Mouse (Mus musculus) adrenal gland, adult 2 months (tissue): Measurements from ENCODE around the gene Prmt8. TPM values are rescaled to one million over a fixed set of nuclear protein-coding genes. Genes with fewer than 3 reads are reported as not detected.

ENCODE experiments used
- DNase-seq: peaks from one replicate; pipeline ENCODE4 v3.0.0; 2021
- polyA plus RNA-seq: library from polyadenylated mRNA; depleted of rRNA; stranded (reverse); fragments of >200 nt; gene quantifications from 2 replicates; pipeline ENCODE4 v1.2.3, GENCODE M21; 2012
- total RNA-seq, 2 experiments: library from RNA; stranded (reverse); gene quantifications; 2 replicates each; pipeline ENCODE4 v1.2.3; 2021

Prmt8 gene
- total and polyA plus RNA-seq, 3 experiments, result not detected

DNA sequence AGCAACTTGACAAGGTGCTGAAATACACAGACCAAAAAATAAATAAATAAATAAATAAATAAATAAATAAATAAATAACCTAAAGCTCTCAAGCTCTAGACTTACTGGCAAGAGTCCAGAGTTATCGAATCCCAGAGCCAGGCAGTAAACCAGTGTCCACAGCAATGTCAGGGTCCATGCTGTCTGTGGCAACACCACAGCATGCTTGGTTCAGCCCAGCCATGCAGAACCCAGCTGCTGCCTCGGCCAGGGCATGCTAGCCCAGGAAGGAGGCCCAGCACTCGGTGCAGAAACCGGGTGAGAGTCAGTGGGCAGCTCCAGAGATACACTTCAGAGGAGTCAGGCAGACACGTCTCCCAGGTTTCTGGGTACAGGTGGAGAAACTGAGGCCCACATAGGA, 29.4 kb downstream of the Prmt8 start:
- DNase-seq, result no peak

DNA sequence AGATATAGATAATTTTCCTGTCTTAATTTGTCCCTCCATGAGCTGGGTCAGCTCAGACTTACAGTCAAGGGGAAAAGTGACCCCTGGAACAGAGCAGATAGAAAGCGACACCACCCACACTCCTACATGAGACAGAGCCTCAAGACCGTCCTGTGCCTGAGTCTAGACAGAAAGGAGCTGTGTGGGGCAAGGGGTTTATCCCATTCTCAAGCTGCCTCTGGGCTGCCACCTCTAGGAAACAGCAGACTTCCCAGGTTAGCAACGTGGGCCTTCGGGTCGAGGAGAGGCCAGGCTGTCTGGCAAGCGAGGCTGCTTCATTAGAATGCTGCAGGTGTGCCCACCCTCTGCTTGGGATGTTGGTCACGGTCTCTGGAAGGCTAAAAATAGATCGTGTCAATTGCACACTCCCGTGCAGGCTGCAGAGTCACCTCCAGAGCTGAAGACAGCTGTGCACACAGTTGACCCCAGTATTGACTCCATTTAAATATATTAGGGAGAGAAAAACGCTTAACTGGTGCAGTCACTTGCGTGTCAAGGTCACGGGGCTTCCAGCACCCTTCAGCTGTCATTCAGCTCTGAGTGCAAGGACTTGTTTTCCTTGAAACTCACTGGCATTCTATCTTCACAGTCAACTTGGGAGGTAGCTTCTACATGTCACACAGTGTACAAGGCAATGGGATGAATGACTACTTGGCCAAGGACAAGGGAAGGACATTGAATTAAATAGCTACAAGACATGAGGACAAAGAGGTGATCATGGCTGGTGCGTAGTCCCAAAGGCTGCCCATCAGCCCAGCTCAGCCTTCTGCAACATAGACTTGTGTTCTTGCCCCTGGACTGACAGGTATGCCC, 33.9 kb downstream of the Prmt8 start:
- DNase-seq, result peak; percentile 45

DNA sequence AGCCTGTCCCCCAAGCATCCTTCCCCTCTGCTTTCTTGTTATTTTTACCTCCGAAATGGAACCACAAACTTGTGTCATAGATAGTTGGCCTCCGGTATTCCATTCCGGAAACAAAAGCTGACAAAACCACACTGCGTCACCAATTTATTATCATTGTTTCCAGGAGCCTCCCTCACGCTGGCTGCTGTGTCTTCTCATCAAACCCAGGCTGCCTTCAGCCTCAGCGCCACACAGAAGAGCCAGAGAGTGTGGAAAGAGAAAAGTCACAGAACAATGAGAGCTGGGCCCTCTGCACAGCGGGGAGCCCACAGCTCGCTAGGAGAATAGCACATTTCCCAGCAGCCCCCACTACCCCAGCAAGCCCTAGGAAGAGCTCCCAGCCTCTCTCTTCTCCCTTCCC, 46.1 kb downstream of the Prmt8 start:
- DNase-seq, result no peak

DNA sequence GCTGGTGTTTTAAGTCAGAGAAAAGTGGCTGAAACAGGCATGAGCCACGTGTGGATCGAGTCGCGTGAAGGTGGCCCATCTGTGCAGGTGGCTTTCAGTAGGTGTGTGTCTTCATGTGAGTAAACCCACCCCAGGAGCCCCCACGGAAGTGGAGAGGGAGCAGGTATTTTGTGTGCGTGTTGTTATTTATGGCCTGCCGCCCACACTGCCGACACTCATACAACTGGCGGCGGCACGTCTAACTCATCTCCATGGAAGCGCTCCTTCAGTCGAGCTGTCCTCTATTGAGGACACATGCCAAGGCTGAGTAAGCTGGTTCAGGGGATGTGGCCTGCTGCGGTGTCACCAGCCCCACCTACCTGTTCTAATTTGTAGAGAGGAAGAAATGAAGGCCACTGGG, 49.4 kb downstream of the Prmt8 start:
- no peak for DNase-seq

DNA sequence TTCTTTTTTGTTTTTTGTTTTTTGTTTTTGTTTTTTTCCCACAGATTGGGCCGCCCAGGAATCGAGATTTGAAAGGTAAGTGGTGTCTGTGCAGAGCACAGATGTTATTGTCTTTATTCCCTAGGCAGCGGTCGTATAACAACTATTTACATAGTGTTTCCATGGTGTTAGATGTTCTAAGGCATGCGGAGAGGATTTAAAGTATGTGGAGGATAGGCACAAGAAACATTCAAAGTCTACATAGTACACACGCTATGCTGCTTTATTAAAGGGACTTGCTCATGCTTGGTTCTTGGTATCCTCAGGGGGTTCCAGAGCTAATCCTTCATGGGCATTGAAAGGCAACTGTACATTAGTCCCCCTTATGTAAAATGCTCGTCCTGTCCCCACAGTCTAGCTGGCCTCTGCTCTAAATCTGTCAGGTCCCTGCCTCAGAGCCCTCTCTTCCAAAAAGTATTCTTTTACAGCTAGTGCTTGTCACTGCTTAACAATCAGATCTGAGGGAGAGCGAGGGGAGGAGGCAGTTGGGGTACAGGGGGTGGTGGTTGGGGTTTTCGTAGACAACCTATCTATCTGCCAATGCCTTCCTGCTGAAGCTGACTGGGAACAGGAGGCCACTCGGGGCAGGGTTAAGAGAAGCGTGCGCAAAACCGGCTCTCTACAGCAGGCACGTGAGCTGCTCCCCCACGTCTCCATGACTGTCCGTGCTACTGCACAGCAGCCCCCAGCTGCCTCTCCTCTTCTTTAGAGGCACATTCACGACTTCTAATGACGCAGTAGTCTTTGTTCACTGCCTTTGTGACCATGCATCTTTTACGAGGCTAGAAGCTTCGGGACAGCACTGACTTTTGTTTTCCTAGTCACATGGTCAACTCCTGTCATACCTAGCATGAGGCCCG, 51.8 kb downstream of the Prmt8 start:
- DNase-seq, result no peak

DNA sequence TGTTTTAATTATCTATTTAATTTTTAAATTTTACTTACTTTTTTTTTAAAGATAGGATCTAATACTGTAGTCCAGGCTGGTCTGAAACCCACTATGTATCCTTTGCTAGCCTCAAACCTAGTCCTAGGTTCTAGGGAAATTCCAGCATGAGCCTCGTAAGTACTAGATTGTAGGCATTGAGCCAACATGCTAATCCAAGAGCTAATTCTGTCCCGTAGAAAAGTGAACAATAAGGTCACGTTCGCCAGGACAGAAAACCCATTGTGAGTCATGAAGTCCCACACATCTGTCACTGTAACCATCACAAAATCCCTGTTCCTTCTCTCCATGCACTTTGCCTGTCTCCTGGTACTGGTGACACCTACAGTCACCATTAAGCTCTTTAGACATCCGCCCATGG, 53.8 kb downstream of the Prmt8 start:
- DNase-seq, result no peak

DNA sequence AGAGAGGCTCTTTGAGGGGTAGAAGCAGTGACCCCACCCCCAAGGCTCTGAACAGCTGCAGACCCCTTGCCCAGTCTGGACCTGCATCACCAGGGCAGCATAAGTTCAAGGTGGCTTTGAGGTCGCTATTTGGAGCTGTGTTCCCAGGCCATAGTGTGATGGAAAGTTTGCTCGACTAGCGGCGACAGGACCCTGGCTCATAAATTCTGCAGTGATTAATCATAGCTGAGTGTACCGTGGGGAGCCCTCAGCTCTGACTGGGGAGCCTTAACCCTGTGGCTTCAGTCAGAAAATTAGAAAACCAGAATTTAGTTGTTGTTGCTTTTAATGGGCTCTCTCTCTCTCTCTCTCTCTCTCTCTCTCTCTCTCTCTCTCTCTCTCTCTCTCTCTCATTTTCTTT, 54.4 kb downstream of the Prmt8 start:
- no peak for DNase-seq

DNA sequence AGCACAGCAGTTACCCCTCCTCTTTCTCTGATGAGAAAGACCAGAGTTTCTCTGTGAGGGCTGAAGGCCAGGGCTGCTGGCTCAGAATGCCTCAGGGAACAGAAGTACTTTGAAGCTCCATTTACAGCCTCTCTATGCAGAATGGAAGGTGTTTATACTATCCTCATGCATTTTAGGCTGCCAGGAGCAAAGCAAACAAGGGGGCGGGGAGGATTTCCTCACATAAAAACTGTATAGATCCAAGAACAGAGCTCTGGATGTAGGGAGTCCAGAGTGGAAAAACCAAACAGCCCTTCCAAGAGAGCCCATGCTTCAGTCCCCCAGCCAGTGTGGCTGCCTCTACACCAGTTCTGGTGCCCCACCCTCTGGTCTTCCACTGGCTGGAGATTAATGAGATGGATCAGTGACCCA, 61.0 kb downstream of the Prmt8 start:
- no peak for DNase-seq

DNA sequence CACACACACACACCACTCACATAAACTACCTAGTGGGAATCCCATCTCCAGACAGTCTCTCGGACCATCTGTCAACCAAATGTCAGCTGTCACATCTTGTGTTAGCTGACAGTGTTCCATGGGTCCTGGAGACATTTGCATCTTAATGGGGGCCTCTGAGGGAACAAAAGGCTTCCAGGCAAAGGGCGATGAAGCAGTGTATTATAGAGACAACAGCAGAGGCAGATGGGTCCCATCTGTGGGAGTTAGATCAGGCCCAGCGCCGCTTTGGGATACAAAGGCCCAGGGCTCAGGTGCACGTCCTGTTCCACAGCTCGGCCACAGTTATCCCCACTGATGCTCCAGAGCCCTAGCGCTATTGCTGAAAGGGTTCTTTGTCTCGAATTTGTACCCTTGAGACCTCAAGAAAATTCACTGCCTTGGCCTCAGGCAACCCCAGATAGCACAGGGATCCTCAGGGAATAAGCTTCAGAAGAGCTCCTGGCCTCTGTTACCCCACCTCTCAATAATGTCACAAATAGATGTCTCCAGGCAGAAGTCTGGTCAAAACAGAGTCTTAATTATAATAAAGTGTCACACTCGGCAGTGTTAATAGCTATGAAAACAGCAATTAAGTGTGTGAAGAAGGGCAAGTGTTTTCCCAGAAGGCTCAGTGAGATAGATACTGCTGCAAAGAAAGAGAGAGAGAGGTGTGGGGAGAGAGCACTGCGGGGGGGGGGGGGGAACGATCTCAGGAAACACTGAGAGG, 68.1 kb downstream of the Prmt8 start:
- DNase-seq, result no peak

DNA sequence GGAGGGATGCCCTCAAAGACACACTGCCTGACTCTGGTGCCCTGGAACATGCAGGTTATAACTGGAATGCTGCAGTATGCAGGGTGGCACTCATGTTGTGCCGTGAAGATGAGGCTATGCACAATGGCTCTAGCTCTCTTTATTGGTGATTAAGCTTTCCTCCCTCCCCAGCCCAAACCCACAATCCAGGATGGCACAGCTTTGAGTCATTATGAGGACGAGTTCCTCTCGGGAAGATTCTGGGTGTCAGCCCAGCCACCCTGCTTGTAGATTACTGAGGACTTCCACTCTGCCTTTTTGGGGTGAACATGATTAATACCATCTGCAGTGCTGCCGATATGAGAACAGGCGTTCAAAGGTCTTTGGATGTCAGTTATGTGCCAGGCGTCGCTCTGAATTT, 75.6 kb downstream of the Prmt8 start:
- no peak for DNase-seq

DNA sequence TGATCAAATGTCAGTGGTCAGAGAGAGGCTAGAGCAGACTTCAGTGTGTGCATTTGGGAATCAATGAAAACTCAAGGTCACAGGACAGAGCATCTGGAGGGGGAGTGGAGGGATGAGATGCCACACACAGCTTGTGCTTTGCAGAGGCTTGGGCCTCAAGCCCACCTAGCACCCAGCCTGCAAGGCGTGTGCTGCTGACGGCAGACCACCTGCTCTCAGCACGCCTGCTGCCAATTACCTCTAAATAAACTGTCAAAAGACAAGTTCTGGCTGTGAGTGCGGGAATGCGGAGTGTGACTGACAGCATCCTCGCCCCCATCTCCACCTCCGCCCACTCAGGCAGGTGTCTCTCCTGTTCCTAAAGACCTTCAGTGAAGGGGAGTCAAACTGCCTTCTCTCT, 77.0 kb downstream of the Prmt8 start:
- DNase-seq, result no peak

DNA sequence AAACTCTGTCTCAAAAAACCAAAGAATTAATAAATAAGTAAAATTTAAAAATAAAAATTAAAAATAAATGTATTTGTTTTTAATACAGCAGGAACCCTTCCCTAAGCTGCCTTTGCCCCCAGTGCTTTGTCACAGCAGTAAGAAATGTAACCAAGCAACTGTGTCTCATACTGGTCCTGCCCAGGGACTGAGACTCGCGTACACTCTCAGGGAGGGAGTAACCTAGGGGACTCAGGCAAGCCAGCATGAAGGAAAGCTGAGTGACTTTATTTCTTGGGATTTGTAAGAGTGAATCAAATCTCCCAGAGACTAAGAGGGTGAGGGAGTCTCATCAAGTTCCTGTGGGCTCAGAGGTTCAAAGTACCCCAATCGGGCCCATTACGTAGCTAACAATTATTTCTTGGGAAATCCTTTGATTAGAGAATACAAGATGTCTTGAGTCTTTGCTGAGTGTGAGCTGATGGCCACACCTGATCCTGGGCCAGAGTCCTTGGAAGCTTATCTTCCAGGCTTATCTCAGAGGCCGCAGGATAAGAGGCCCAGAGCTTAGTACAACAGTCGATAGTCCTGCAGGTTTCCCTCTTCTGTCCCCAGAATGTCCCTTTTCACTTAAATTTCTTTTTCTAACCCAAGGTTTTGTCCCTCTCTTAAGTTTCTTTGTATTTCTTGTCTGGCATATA, 82.0 kb downstream of the Prmt8 start:
- no peak for DNase-seq

DNA sequence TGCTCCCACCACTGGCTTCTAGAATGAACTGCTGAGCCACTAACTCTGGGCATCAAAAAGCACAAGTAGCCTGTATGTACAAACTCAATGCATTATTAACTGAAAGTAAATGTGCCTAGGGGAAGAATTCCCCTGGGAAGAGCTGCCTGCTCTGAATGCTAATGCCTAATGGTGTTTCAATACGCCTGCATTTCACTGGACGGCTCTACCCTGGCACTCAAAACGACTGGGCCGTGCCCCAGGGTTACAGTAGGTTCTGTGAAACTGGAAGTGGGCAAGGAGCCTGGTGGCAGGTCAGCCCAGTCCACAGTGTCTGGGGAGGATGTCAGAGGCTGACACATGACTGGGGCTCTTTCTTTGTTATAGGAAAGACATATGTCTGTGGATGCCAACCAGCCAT, 84.3 kb downstream of the Prmt8 start:
- DNase-seq, result peak; percentile 50

DNA sequence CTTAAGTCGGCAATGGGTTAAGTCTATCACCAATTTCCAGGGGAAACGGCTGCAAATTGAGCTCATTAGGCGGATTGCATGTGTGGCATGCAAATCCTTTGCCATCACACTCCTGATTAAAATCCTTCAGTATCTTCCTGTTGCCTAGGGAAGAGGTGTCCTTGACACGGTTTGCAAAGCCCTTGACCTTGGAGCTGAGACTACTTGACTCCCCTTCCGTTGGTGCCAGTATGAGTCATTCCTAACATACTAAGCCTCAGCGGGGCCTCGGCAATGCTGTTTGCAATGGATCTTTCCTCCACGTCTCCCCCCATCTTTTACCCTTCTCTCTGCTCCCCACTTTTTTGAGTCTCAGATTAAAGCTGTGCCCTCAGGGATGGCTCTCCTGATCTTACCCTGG, 85.7 kb downstream of the Prmt8 start:
- DNase-seq, result peak; percentile 61

DNA sequence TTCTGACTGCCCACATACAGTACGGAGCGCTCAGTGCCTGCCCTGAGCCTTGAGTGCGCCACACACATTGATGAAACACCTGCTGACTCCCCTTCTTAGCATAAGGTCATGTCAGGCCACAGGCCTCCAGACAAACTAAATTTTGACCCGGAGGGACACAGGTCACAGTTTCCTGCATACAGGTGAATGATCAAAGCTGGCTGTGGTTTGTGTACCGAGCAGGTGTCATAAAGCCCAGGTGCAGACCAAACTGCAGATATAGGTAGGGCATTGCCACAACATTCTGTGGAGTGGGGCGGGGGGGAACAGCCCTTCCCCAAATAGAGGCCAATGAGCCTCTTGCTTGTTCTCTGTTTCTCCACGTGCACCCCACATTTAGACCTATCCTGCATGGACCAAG, 88.5 kb downstream of the Prmt8 start:
- no peak for DNase-seq

DNA sequence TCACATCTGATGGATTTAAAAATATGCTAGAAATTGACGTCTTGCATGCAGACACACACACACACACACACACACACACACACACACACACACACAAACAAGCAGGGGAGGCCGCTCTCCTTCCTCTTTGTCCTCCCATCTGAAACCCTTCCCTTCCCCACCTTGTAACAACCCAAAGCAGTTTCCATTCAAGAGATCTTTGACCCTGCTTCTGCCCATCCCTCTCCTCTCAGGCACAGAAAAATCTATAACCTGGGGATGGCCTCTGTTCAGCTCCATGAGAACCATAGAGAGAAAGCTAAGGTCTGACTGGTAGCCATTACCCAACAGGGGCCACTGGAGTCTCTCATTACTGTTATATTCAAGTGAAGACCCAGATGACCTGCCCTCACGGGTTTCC, 90.3 kb downstream of the Prmt8 start:
- DNase-seq, result no peak

DNA sequence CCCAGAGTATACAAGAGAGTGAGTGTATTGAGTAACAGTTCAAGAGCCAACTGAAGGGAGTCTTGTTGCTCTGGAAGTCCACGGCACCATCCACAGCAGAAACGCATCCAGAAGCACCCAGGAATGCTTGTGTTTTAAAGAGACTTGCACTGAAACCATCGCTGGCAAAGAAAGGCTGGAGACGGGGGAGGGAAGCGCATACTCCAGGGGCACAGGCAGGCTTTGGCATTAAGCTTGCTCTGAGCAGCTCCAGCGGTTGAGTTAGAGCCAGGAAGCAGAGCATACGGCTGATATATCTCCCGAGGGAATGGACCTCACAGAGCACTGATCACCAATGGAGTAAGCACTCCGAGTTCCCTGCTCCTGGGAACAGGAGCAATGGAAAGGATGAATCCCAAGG, 91.0 kb downstream of the Prmt8 start:
- no peak for DNase-seq

DNA sequence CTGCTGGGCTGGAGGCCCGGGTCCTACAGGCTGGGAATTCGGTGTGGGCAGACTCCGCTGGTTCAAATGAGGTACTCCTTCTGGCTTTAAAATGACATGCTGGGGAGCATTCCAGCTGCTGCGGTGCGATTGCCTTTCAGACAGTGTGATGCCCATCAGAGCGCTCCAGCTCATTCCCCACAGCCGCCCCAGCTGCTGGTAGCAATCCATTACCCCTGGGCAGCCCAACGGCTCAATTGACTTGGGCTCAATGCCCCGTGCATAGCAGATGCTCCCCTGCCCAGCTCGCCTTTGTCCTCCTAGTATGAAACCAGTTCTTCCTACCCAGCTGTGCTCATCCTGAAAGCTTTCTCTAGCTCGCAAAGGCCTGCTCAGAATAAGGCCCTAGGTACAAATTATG, 92.4 kb downstream of the Prmt8 start:
- no peak for DNase-seq

DNA sequence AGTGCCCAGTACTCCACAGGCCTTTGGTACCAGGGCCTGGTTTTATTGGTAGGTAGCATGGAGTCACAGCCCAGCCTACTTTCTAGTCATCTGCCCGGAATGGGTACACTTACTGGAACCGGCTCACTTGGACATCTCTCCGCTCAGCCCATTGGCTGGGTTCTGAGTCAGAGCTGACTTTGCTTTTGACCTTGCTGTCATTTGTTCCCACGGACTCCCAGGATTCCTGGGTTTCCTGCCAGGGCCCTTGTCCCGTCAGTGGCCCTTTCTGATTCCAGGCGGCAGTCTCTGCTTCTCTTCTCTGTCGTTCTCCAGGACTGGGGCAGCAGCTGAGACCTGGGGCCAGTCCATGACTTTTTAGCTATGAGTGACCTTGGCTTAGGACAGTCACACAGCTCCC, 97.2 kb downstream of the Prmt8 start:
- peak; percentile 85 for DNase-seq

DNA sequence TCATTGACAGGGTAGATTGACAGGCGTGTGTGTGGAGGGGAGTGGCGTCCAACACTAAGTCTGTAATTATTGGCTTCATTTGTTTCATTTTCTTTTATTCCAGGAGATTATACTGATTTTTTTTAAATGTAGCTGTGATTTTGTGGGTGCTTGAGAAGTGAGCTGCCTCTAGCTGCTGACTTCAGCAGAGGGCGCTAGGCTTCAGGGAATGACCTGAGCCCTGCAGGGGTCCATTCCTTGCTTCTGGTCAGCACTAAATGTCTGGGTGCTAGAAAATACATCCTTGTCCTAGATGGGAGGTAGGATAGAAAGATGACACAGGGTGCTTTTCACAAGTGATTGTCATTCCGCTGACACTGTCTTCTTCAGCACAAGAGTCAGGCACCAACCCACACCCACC, 99.2 kb downstream of the Prmt8 start:
- DNase-seq, result no peak

DNA sequence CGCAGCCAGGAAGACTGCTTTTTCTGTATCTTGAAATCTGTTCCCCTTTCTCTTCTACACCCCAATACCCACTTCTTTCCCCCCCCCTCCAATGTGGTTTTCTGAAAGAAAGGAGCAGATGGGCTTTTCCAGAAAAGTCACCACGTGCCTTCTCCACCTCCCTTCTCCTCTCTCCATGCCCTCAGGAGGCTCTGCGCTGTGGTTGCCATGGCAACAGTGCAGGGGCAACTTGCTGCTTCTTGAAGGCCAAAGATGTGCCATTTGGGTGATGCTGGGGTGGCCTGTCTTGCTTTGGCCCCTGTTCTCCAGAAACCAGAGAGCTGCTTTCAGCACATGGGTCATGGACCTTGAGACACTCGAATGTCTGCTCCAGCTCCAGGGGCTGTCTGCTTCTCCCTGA, 100.0 kb downstream of the Prmt8 start:
- no peak for DNase-seq

DNA sequence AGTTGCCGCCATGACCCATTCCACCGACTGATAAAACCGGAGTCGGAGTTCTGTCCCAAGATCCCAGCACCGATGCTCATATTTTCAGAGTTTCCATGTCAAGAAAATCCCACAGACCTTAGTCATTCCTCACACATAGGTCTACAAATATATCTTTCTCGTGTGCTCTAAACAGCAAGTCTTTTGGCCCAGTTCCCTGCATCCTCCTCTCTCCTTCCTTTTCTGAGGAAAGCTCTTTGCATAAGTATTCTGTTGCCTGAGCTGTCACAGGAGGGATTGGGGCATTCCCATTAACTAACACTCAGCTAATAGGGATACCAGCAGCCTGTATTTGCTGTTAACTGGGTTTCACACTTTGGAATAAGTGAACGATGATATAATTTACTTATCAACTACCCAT, 106.0 kb downstream of the Prmt8 start:
- no peak for DNase-seq
